ENCODE assay signal across 8 mouse cellular contexts in the genomic region with DNA sequence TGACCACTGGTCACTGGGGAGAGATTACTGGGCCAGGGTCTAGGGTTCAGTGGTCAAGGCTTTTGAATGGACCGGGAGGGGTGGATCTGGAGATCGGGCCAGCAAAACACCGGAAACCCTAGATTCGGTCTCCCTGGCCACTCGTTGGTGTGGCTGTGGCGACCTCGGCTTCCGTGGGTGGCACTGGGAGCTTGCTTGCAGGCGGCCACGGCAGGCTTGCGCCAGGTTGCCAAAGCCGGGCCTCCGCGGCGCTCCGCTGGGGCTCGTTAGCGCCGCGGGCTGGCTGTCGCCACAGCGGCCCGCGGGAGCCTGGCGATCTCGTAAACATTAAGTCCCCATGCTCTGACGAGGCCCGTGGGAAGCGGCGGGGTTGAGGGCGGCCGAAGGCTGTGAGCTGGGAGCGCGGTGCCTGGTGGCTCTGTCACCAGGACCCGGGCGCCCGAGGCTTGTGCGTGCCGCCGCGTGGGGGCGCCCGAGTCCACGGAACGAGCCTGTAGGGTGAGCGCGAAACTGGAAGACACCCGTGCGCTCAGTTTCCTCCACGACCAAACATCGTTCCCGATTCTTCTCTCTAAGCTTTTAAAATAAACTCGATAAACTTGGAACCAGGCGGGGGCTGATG. TPM values are rescaled to one million over a fixed set of nuclear protein-coding genes. Genes with fewer than 3 reads are reported as not detected.
A peak's percentile ranks its signal among the peaks of the same experiment; 100 is the strongest.
DNase-seq lines count a peak whose midpoint lies in the region; ATAC-seq and TF ChIP-seq lines count a peak whose summit lies in the region.

No protein-coding gene starts in this region.

- H3K4me2 ChIP-seq in embryonic facial prominence, embryonic 14.5 days (ENCODE audit: low read depth, low read length), result peak overlapping the region; percentile 92
- H3K4me2 ChIP-seq in limb, embryonic 12.5 days, result peak overlapping the region; percentile 84
- peak overlapping the region; percentile 96 for H3K4me2 ChIP-seq in midbrain, embryonic 15.5 days

- no peaks in the 10 kb centered on the region for H3K36me3 ChIP-seq in embryonic facial prominence, embryonic 14.5 days (ENCODE audit: control insufficient read depth, insufficient read depth, low read length)
- H3K36me3 ChIP-seq in limb, embryonic 12.5 days, result no peaks in the 10 kb centered on the region
- H3K36me3 ChIP-seq in midbrain, embryonic 15.5 days (replicated peaks), result no peaks in the 10 kb centered on the region

- under 1% methylated on average over 54 of the region's 54 CpGs for WGBS in bone marrow, adult 2 months
- WGBS in embryonic facial prominence, embryonic 14.5 days, result 1% methylated on average over 43 of the region's 54 CpGs
- WGBS in limb, embryonic 12.5 days, result 1% methylated on average over 54 of the region's 54 CpGs
- 1% methylated on average over 54 of the region's 54 CpGs for WGBS in midbrain, embryonic 15.5 days

- TF ChIP-seq CTCF in bone marrow, adult 2 months (IDR thresholded peaks at IDR 0.05; ENCODE audit: control insufficient read depth, insufficient read depth, low read length), result peak; percentile 80

- no peak overlapping the region for H3K27ac ChIP-seq in bone marrow, adult 2 months (ENCODE audit: control insufficient read depth, insufficient read depth, low read depth, low read length, poor library complexity)
- H3K27ac ChIP-seq in embryonic facial prominence, embryonic 14.5 days (replicated peaks; ENCODE audit: low read depth, low read length), result no peak overlapping the region
- H3K27ac ChIP-seq in limb, embryonic 12.5 days, result no peak overlapping the region
- H3K27ac ChIP-seq in midbrain, embryonic 15.5 days, result 0 out of 2 replicates have a peak overlapping the region, but pooled peaks have one; percentile 60

- peak; percentile 88 for DNase-seq in A20 (ENCODE audit: low read depth, low spot score)
- peak; percentile 86 for DNase-seq in embryonic facial prominence, embryonic 14.5 days (ENCODE audit: low spot score)
- peak; percentile 70 for DNase-seq in heart, adult 8-10 months (ENCODE audit: low spot score)
- peak; percentile 57 to 73 for DNase-seq in kidney, adult 8-10 months
- peak; percentile 63 to 91 for DNase-seq in spleen, adult 18-20 months

- H3K9ac ChIP-seq in embryonic facial prominence, embryonic 14.5 days (ENCODE audit: low read depth, low read length), result peak overlapping the region; percentile 73
- peak overlapping the region; percentile 68 for H3K9ac ChIP-seq in limb, embryonic 12.5 days (replicated peaks)
- peak overlapping the region; percentile 85 for H3K9ac ChIP-seq in midbrain, embryonic 15.5 days

- H3K4me1 ChIP-seq in bone marrow, adult 2 months (ENCODE audit: control insufficient read depth, insufficient read depth, low read length), result no peaks in the 10 kb centered on the region; the same call in 1 of the 2 replicates
- H3K4me1 ChIP-seq in embryonic facial prominence, embryonic 14.5 days (ENCODE audit: control insufficient read depth, insufficient read depth, low read length), result peaks cover 9% of the 10 kb centered on the region
- peaks cover 9% of the 10 kb centered on the region; the same call in 1 of the 2 replicates for H3K4me1 ChIP-seq in limb, embryonic 12.5 days (replicated peaks)
- peaks cover 8% of the 10 kb centered on the region for H3K4me1 ChIP-seq in midbrain, embryonic 15.5 days

- TF ChIP-seq POLR2A in bone marrow, adult 2 months (IDR thresholded peaks at IDR 0.05; ENCODE audit: borderline replicate concordance, control insufficient read depth, low read depth, low read length), result no peak; the same call in 1 of the 2 replicates

- H3K4me3 ChIP-seq in bone marrow, adult 2 months (replicated peaks; ENCODE audit: control insufficient read depth, low read depth, low read length), result no peak overlapping the region
- H3K4me3 ChIP-seq in embryonic facial prominence, embryonic 14.5 days (ENCODE audit: low read depth, low read length), result peak overlapping the region; percentile 49
- peak overlapping the region; percentile 46 for H3K4me3 ChIP-seq in limb, embryonic 12.5 days (replicated peaks)
- H3K4me3 ChIP-seq in midbrain, embryonic 15.5 days, result peak overlapping the region; percentile 64

- peaks cover 13% of the 10 kb centered on the region; the same call in 1 of the 2 replicates for H3K27me3 ChIP-seq in embryonic facial prominence, embryonic 14.5 days (replicated peaks; ENCODE audit: control insufficient read depth, insufficient read depth, low read length)
- H3K27me3 ChIP-seq in limb, embryonic 12.5 days, result peaks cover 53% of the 10 kb centered on the region
- H3K27me3 ChIP-seq in midbrain, embryonic 15.5 days (replicated peaks), result peaks cover 17% of the 10 kb centered on the region; the same call in 1 of the 2 replicates

- peak; percentile 94 for ATAC-seq in embryonic facial prominence, embryonic 14.5 days (ENCODE audit: low read depth)
- ATAC-seq in limb, embryonic 12.5 days (ENCODE audit: insufficient number of reproducible peaks, insufficient read depth, low FRiP score, low TSS enrichment, low read depth), result peak; percentile 85
- ATAC-seq in midbrain, embryonic 15.5 days (replicated peaks), result peak; percentile 97

- no peaks in the 10 kb centered on the region for H3K9me3 ChIP-seq in embryonic facial prominence, embryonic 14.5 days (ENCODE audit: control insufficient read depth, low read length)
- no peaks in the 10 kb centered on the region for H3K9me3 ChIP-seq in limb, embryonic 12.5 days
- no peaks in the 10 kb centered on the region for H3K9me3 ChIP-seq in midbrain, embryonic 15.5 days

RNA-seq across cellular contexts. Expression of gene Olfr545, which starts 13.6 kb away (rescaled TPM):
- not detected in 2 replicates for polyA plus RNA-seq in bone marrow, adult 2 months (2011; ENCODE audit: insufficient read depth, insufficient read length, low replicate concordance, missing spikeins)
- not detected in 2 replicates for polyA plus RNA-seq in embryonic facial prominence, embryonic 14.5 days (2014; fragmentation: Nextera tagmentation; extraction: Ambion mirVana)
- total RNA-seq in heart, adult 8-10 months (2022), result not detected
- 0.09 TPM in 1 of 2 replicates, not detected in the other for polyA plus RNA-seq in limb, embryonic 12.5 days (2016; fragmentation: Nextera tagmentation; extraction: Ambion mirVana)
- polyA plus RNA-seq in midbrain, embryonic 15.5 days (2015; fragmentation: Nextera tagmentation; extraction: Ambion mirVana), result 0.30 and 0.38 TPM in 2 replicates

RNA-seq across cellular contexts. Expression of gene Olfr547, which starts 21.6 kb away (rescaled TPM):
- polyA plus RNA-seq in bone marrow, adult 2 months (2011; ENCODE audit: insufficient read depth, insufficient read length, low replicate concordance, missing spikeins), result not detected in 2 replicates
- not detected in 2 replicates for polyA plus RNA-seq in embryonic facial prominence, embryonic 14.5 days (2014; fragmentation: Nextera tagmentation; extraction: Ambion mirVana)
- not detected for total RNA-seq in heart, adult 8-10 months (2022)
- polyA plus RNA-seq in limb, embryonic 12.5 days (2016; fragmentation: Nextera tagmentation; extraction: Ambion mirVana), result not detected in 2 replicates
- not detected in 2 replicates for polyA plus RNA-seq in midbrain, embryonic 15.5 days (2015; fragmentation: Nextera tagmentation; extraction: Ambion mirVana)

RNA-seq across cellular contexts. Expression of gene Olfr544, which starts 24.8 kb away (rescaled TPM):
- polyA plus RNA-seq in bone marrow, adult 2 months (2011; ENCODE audit: insufficient read depth, insufficient read length, low replicate concordance, missing spikeins), result not detected in 2 replicates
- polyA plus RNA-seq in embryonic facial prominence, embryonic 14.5 days (2014; fragmentation: Nextera tagmentation; extraction: Ambion mirVana), result 0.10 and 0.14 TPM in 2 replicates
- total RNA-seq in heart, adult 8-10 months (2022), result not detected
- polyA plus RNA-seq in limb, embryonic 12.5 days (2016; fragmentation: Nextera tagmentation; extraction: Ambion mirVana), result not detected in 2 replicates
- polyA plus RNA-seq in midbrain, embryonic 15.5 days (2015; fragmentation: Nextera tagmentation; extraction: Ambion mirVana), result 0.09 and 0.11 TPM in 2 replicates

RNA-seq across cellular contexts. Expression of gene Olfr548-ps1, which starts 27.8 kb away (rescaled TPM):
- not detected in 2 replicates for polyA plus RNA-seq in bone marrow, adult 2 months (2011; ENCODE audit: insufficient read depth, insufficient read length, low replicate concordance, missing spikeins)
- not detected in 2 replicates for polyA plus RNA-seq in embryonic facial prominence, embryonic 14.5 days (2014; fragmentation: Nextera tagmentation; extraction: Ambion mirVana)
- total RNA-seq in heart, adult 8-10 months (2022), result not detected
- polyA plus RNA-seq in limb, embryonic 12.5 days (2016; fragmentation: Nextera tagmentation; extraction: Ambion mirVana), result not detected in 2 replicates
- polyA plus RNA-seq in midbrain, embryonic 15.5 days (2015; fragmentation: Nextera tagmentation; extraction: Ambion mirVana), result not detected in 2 replicates

RNA-seq across cellular contexts. Expression of gene Olfr543, which starts 31.4 kb away (rescaled TPM):
- not detected in 2 replicates for polyA plus RNA-seq in bone marrow, adult 2 months (2011; ENCODE audit: insufficient read depth, insufficient read length, low replicate concordance, missing spikeins)
- polyA plus RNA-seq in embryonic facial prominence, embryonic 14.5 days (2014; fragmentation: Nextera tagmentation; extraction: Ambion mirVana), result 0.31 and 0.97 TPM in 2 replicates
- total RNA-seq in heart, adult 8-10 months (2022), result not detected
- 0.24 and 0.33 TPM in 2 replicates for polyA plus RNA-seq in limb, embryonic 12.5 days (2016; fragmentation: Nextera tagmentation; extraction: Ambion mirVana)
- 0.60 and 0.93 TPM in 2 replicates for polyA plus RNA-seq in midbrain, embryonic 15.5 days (2015; fragmentation: Nextera tagmentation; extraction: Ambion mirVana)
